Mouse (Mus musculus): ENCODE measurements around the gene 1810037I17Rik. TPM values are rescaled to one million over a fixed set of nuclear protein-coding genes. Genes with fewer than 3 reads are reported as not detected.

1810037I17Rik gene
- polyA plus RNA-seq, 1 experiment from 2014 or later: 128 TPM

DNA sequence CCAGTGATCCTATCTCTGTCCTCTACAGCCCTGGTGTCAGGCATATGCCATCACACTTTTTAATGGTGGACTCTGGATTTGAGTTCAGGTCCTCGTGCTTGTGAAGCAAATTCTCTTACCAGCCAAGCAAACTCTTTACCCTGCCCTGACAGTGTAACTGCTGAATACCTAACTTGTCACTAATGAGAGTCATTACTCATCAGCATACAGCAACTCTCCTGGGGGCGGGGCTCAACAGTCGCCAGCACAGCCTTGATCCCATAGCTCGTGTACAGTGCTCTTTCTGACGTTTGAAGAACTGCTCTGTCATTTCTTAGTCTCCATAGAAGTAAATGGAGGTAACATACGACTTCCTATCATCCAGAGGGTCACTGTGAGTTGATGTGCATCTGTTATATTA is 25.7 kb upstream of the 1810037I17Rik start:
- H3K27me3 ChIP-seq (replicated peaks; ENCODE audit: control insufficient read depth, insufficient read depth, low read length): no peaks in the 10 kb centered on the region

DNA sequence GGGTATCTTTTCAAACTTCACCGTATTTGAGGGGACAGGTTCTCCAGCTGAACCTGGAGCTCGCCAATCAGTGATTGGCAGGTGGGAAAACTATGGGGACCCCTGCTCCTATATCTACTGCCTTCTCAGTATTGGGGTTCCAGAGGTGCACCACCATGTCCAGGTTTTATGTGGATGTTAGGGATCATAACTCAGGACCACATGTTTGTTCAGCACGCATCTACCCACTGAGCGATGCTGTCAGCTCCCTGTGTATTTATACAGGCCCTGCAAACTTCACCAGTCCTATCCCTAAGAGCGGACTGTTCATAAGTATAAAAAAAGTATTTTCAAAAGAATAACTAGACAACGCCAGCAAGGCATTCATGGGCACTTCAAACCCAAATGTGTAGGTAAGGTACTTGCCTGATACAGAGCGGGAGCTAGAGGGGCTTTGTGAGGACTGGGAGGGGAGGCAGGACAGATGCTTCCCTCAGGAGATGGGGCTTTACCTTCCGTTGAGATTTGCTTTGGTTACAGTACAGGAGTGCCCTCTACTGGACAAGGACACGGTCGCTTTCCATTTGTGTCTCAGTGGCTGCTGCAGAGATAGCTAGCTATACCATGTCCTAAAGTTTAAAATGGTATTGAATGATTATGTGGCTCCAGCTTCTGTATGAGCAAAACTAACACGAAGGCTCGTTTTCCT is 20.1 kb upstream of the 1810037I17Rik start:
- ATAC-seq: peak; percentile 63

More for the DNA sequence above, 25.7 kb upstream of the 1810037I17Rik start:
- no peak overlapping the region for H3K4me3 ChIP-seq (ENCODE audit: low read length)
- 56% methylated on average over 6 of the region's 6 CpGs for WGBS
- no peaks in the 10 kb centered on the region for H3K4me1 ChIP-seq (ENCODE audit: control insufficient read depth, insufficient read depth, low read length)
- no peak overlapping the region for H3K27ac ChIP-seq (ENCODE audit: low read length)
- ATAC-seq: peak; percentile 34; the same call in 1 of the 2 replicates
- H3K9me3 ChIP-seq (ENCODE audit: control insufficient read depth, low read length): no peaks in the 10 kb centered on the region
- no peaks in the 10 kb centered on the region for H3K36me3 ChIP-seq (ENCODE audit: control insufficient read depth, insufficient read depth, low read length)
- no peak overlapping the region for H3K9ac ChIP-seq (ENCODE audit: low read depth, low read length)
- no peak overlapping the region for H3K4me2 ChIP-seq (ENCODE audit: low read depth, low read length)

GRCm38 (mm10) chr3:122907841-122908240 is 16.2 kb upstream of the 1810037I17Rik start:
- Histone ChIP-seq H3K27me3 (replicated peaks; ENCODE audit: control insufficient read depth, insufficient read depth, low read length) (no peaks in the 10 kb centered on the region), H3K9me3 (ENCODE audit: control insufficient read depth, low read length) (no peaks in the 10 kb centered on the region), H3K4me2 (ENCODE audit: low read depth, low read length) (no peak overlapping the region), H3K9ac (ENCODE audit: low read depth, low read length) (no peak overlapping the region), H3K27ac (ENCODE audit: low read length) (no peak overlapping the region), H3K36me3 (ENCODE audit: control insufficient read depth, insufficient read depth, low read length) (no peaks in the 10 kb centered on the region), H3K4me3 (ENCODE audit: low read length) (no peak overlapping the region), H3K4me1 (ENCODE audit: control insufficient read depth, insufficient read depth, low read length) (no peaks in the 10 kb centered on the region)
- 94% methylated on average over 2 of the region's 2 CpGs for WGBS
- no peak for ATAC-seq

More for the DNA sequence above, 20.1 kb upstream of the 1810037I17Rik start:
- WGBS: 39% methylated on average over 12 of the region's 12 CpGs
- Histone ChIP-seq H3K27ac (ENCODE audit: low read length) (no peak overlapping the region), H3K4me2 (ENCODE audit: low read depth, low read length) (no peak overlapping the region), H3K36me3 (ENCODE audit: control insufficient read depth, insufficient read depth, low read length) (no peaks in the 10 kb centered on the region), H3K27me3 (replicated peaks; ENCODE audit: control insufficient read depth, insufficient read depth, low read length) (no peaks in the 10 kb centered on the region), H3K4me3 (ENCODE audit: low read length) (no peak overlapping the region), H3K4me1 (ENCODE audit: control insufficient read depth, insufficient read depth, low read length) (no peaks in the 10 kb centered on the region), H3K9me3 (ENCODE audit: control insufficient read depth, low read length) (no peaks in the 10 kb centered on the region), H3K9ac (ENCODE audit: low read depth, low read length) (no peak overlapping the region)

GRCm38 (mm10) chr3:122915493-122915892 is 8.5 kb upstream of the 1810037I17Rik start:
- no peaks in the 10 kb centered on the region for H3K4me1 ChIP-seq (ENCODE audit: control insufficient read depth, insufficient read depth, low read length)
- H3K9me3 ChIP-seq (ENCODE audit: control insufficient read depth, low read length): no peaks in the 10 kb centered on the region
- no peaks in the 10 kb centered on the region for H3K27me3 ChIP-seq (replicated peaks; ENCODE audit: control insufficient read depth, insufficient read depth, low read length)
- 87% methylated on average over 5 of the region's 5 CpGs for WGBS
- no peak overlapping the region for H3K9ac ChIP-seq (ENCODE audit: low read depth, low read length)
- no peaks in the 10 kb centered on the region for H3K36me3 ChIP-seq (ENCODE audit: control insufficient read depth, insufficient read depth, low read length)
- H3K27ac ChIP-seq (ENCODE audit: low read length): no peak overlapping the region
- H3K4me3 ChIP-seq (ENCODE audit: low read length): no peak overlapping the region
- H3K4me2 ChIP-seq (ENCODE audit: low read depth, low read length): no peak overlapping the region
- ATAC-seq: no peak

- no peak overlapping the region for H3K4me3 ChIP-seq (ENCODE audit: low read length)
- H3K27me3 ChIP-seq (replicated peaks; ENCODE audit: control insufficient read depth, insufficient read depth, low read length): no peaks in the 10 kb centered on the region
- no peak overlapping the region for H3K4me2 ChIP-seq (ENCODE audit: low read depth, low read length)
- H3K27ac ChIP-seq (ENCODE audit: low read length): no peak overlapping the region
- no peak for ATAC-seq
- no peaks in the 10 kb centered on the region for H3K9me3 ChIP-seq (ENCODE audit: control insufficient read depth, low read length)
- no peaks in the 10 kb centered on the region for H3K4me1 ChIP-seq (ENCODE audit: control insufficient read depth, insufficient read depth, low read length)
- WGBS: 78% methylated on average over 6 of the region's 6 CpGs
- no peak overlapping the region for H3K9ac ChIP-seq (ENCODE audit: low read depth, low read length)
- no peaks in the 10 kb centered on the region for H3K36me3 ChIP-seq (ENCODE audit: control insufficient read depth, insufficient read depth, low read length)
Observed at GRCm38 (mm10) chr3:122916191-122916680, 7.8 kb upstream of the 1810037I17Rik start.

DNA sequence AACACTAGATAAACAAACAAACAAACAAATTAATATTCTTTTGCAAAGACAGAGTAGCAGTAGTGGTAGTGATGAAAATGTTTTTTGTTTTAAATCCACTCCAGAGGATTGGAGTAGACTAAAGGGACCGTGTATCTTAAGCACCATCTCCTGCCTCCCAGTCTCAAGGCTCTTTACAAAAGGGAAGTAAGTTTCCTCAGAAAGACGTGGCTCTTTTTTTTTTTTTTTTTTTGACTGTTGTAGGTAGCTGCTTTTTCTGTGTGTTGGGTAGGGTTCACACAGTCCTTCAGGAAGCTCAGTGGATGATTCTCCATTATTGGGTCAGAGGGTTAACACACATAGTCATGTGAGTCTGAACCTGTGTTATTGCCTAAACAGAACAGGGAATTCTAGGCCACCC is 5.3 kb upstream of the 1810037I17Rik start:
- no peaks in the 10 kb centered on the region for H3K36me3 ChIP-seq (ENCODE audit: control insufficient read depth, insufficient read depth, low read length)
- no peak overlapping the region for H3K9ac ChIP-seq (ENCODE audit: low read depth, low read length)
- H3K4me3 ChIP-seq (ENCODE audit: low read length): no peak overlapping the region
- no peaks in the 10 kb centered on the region for H3K9me3 ChIP-seq (ENCODE audit: control insufficient read depth, low read length)
- H3K27me3 ChIP-seq (replicated peaks; ENCODE audit: control insufficient read depth, insufficient read depth, low read length): no peaks in the 10 kb centered on the region
- no peak overlapping the region for H3K4me2 ChIP-seq (ENCODE audit: low read depth, low read length)
- no peak for ATAC-seq
- H3K4me1 ChIP-seq (ENCODE audit: control insufficient read depth, insufficient read depth, low read length): no peaks in the 10 kb centered on the region
- no peak overlapping the region for H3K27ac ChIP-seq (ENCODE audit: low read length)
- WGBS: 73% methylated on average over 2 of the region's 2 CpGs

DNA sequence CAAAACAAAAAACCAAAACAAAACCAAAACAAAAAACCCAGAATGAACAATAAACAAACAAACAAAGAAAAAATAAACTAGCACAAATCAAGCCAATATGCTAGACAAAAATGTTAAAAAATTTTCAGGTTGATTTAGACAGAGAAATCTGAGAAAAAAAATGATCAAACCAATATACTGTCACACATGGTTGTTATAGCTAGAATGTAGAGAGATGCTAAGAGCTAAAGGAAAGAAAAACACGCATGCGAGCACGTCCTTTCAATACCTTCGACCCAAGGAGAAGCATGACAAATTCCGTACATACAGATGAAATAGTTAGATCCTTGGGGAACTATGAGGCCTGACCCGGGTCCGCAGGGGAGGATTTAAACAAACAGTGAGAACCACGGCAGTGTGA is 4.7 kb upstream of the 1810037I17Rik start, which contains the start of gene Gm10959:
Gene Gm10959 (minus strand): TSS at position 101 of the 400 bp plus-strand sequence.
- 84% methylated on average over 8 of the region's 8 CpGs for WGBS
- Histone ChIP-seq H3K36me3 (ENCODE audit: control insufficient read depth, insufficient read depth, low read length) (no peaks in the 10 kb centered on the region), H3K27ac (ENCODE audit: low read length) (no peak within 1 kb of the TSS), H3K9ac (ENCODE audit: low read depth, low read length) (no peak within 1 kb of the TSS), H3K4me1 (ENCODE audit: control insufficient read depth, insufficient read depth, low read length) (no peaks in the 10 kb centered on the region), H3K9me3 (ENCODE audit: control insufficient read depth, low read length) (no peaks in the 10 kb centered on the region), H3K27me3 (replicated peaks; ENCODE audit: control insufficient read depth, insufficient read depth, low read length) (no peaks in the 10 kb centered on the region), H3K4me2 (ENCODE audit: low read depth, low read length) (no peak within 1 kb of the TSS), H3K4me3 (ENCODE audit: low read length) (no peak within 1 kb of the TSS)
- no peak for ATAC-seq

GRCm38 (mm10) chr3:122920572-122921435 is 3.2 kb upstream of the 1810037I17Rik start:
- no peak overlapping the region for H3K9ac ChIP-seq (ENCODE audit: low read depth, low read length)
- 61% methylated on average over 8 of the region's 8 CpGs for WGBS
- no peak for ATAC-seq
- H3K27me3 ChIP-seq (replicated peaks; ENCODE audit: control insufficient read depth, insufficient read depth, low read length): no peaks in the 10 kb centered on the region
- H3K4me3 ChIP-seq (ENCODE audit: low read length): no peak overlapping the region
- no peaks in the 10 kb centered on the region for H3K9me3 ChIP-seq (ENCODE audit: control insufficient read depth, low read length)
- H3K4me1 ChIP-seq (ENCODE audit: control insufficient read depth, insufficient read depth, low read length): no peaks in the 10 kb centered on the region
- no peak overlapping the region for H3K4me2 ChIP-seq (ENCODE audit: low read depth, low read length)
- no peak overlapping the region for H3K27ac ChIP-seq (ENCODE audit: low read length)
- no peaks in the 10 kb centered on the region for H3K36me3 ChIP-seq (ENCODE audit: control insufficient read depth, insufficient read depth, low read length)

- H3K36me3 ChIP-seq (ENCODE audit: control insufficient read depth, insufficient read depth, low read length): no peaks in the 10 kb centered on the region
- no peak overlapping the region for H3K9ac ChIP-seq (ENCODE audit: low read depth, low read length)
- no peaks in the 10 kb centered on the region for H3K4me1 ChIP-seq (ENCODE audit: control insufficient read depth, insufficient read depth, low read length)
- no peaks in the 10 kb centered on the region for H3K9me3 ChIP-seq (ENCODE audit: control insufficient read depth, low read length)
- ATAC-seq: no peak; the same call in 1 of the 2 replicates
- no peak overlapping the region for H3K4me3 ChIP-seq (ENCODE audit: low read length)
- no peak overlapping the region for H3K4me2 ChIP-seq (ENCODE audit: low read depth, low read length)
- H3K27me3 ChIP-seq (replicated peaks; ENCODE audit: control insufficient read depth, insufficient read depth, low read length): no peaks in the 10 kb centered on the region
- WGBS: 67% methylated on average over 8 of the region's 8 CpGs
- peak overlapping the region; percentile 57 for H3K27ac ChIP-seq (ENCODE audit: low read length)
Observed at GRCm38 (mm10) chr3:122921676-122922527, 2.1 kb upstream of the 1810037I17Rik start.

Measured in intestine, embryonic 16.5 days (tissue).